Mouse (Mus musculus) midbrain, embryonic 13.5 days (tissue): ENCODE measurements around the gene Rpl36a. TPM values are rescaled to one million over a fixed set of nuclear protein-coding genes. Genes with fewer than 3 reads are reported as not detected.

Experiments
- polyA plus RNA-seq: library from polyadenylated mRNA; unstranded; fragments of >200 nt; fragmentation: Nextera tagmentation; extraction: Ambion mirVana; gene quantifications from 2 replicates; pipeline ENCODE4 v1.2.1, GENCODE M21; 2015

Rpl36a gene
- polyA plus RNA-seq, 1 experiment from 2014 or later, result 211 TPM

Other genes with a start within 250 kb of the Rpl36a start
- gene Drp2, start 181.1 kb upstream of the Rpl36a start, polyA plus RNA-seq, result 19.7 and 21.4 TPM in 2 replicates
- gene Taf7l, start 109.2 kb upstream of the Rpl36a start, polyA plus RNA-seq, result not detected in 2 replicates
- gene Timm8a1, start 43.8 kb upstream of the Rpl36a start, polyA plus RNA-seq, result 40.0 and 40.5 TPM in 2 replicates
- gene Btk, start 2.1 kb upstream of the Rpl36a start, polyA plus RNA-seq, result 0.58 and 0.82 TPM in 2 replicates
- 4.1 and 4.7 TPM in 2 replicates for gene Gla, start 15.5 kb downstream of the Rpl36a start, polyA plus RNA-seq
- gene Hnrnph2, start 15.5 kb downstream of the Rpl36a start, polyA plus RNA-seq, result 184 and 186 TPM in 2 replicates
- 8.7 and 9.6 TPM in 2 replicates for gene Armcx4, start 100.9 kb downstream of the Rpl36a start, polyA plus RNA-seq
- 80.5 and 86.8 TPM in 2 replicates for gene Armcx1, start 132.3 kb downstream of the Rpl36a start, polyA plus RNA-seq
- 40.2 and 42.3 TPM in 2 replicates for gene Armcx6, start 165.8 kb downstream of the Rpl36a start, polyA plus RNA-seq
- 59.5 and 59.9 TPM in 2 replicates for gene Armcx3, start 170.9 kb downstream of the Rpl36a start, polyA plus RNA-seq
- 99.5 and 100.0 TPM in 2 replicates for gene Armcx2, start 223.6 kb downstream of the Rpl36a start, polyA plus RNA-seq